Mouse (Mus musculus): Measurements from ENCODE around the gene Atoh8. TPM values are rescaled to one million over a fixed set of nuclear protein-coding genes. Genes with fewer than 3 reads are reported as not detected.

Atoh8 gene
- total RNA-seq (2023) = not detected

GRCm38 (mm10) chr6:72235098-72235806 is at the start of gene Atoh8:
Atoh8 (minus strand) TSS chr6:72235577.

Other genes starting within 250 kb of the Atoh8 start
- gene St3gal5, start 138.0 kb downstream of the Atoh8 start, total RNA-seq (2023) = 1 to 10 TPM; 1.0 to 2.1 TPM
- gene Sftpb, start 69.0 kb upstream of the Atoh8 start, total RNA-seq (2023) = not detected
- gene Usp39, start 109.6 kb upstream of the Atoh8 start, total RNA-seq (2023) = 10 to 100 TPM; 43.4 to 45.8 TPM
- gene 0610030E20Rik, start 111.7 kb upstream of the Atoh8 start, total RNA-seq (2023) = 10 to 100 TPM; 31.7 to 32.4 TPM
- 1 to 10 TPM; 2.0 to 2.6 TPM for gene Tmem150a, start 119.9 kb upstream of the Atoh8 start, total RNA-seq (2023)
- gene Rnf181, start 131.4 kb upstream of the Atoh8 start, total RNA-seq (2023) = 10 to 100 TPM; 74.0 to 85.5 TPM
- gene Vamp5, start 144.9 kb upstream of the Atoh8 start, total RNA-seq (2023) = 10 to 100 TPM; 15.6 to 19.2 TPM
- 10 to 100 TPM; 59.1 to 77.8 TPM for gene Vamp8, start 155.1 kb upstream of the Atoh8 start, total RNA-seq (2023)
- gene Ggcx, start 178.7 kb upstream of the Atoh8 start, total RNA-seq (2023) = 10 to 100 TPM in 1 of 2 experiments, 1 to 10 TPM in 1; 9.6 to 14.7 TPM
- gene Mat2a, start 204.0 kb upstream of the Atoh8 start, total RNA-seq (2023) = 100 to 1,000 TPM; 245 to 265 TPM

Measured in T-cell, adult 66 days (primary cell).